Mouse (Mus musculus): ENCODE results near the gene Tfe3. TPM values are rescaled to one million over a fixed set of nuclear protein-coding genes. Genes with fewer than 3 reads are reported as not detected.
A peak's percentile ranks its signal among the peaks of the same experiment; 100 is the strongest.

Tfe3 gene
- polyA plus RNA-seq, 1 experiment from 2014 or later, result 19.0 TPM

MicroRNAs within 50 kb of the gene (microRNA counts, 519-probe panel; counts per million panel counts)
- 2,444 counts per million, percentile 73 among the panel's probes with 10 or more counts for microRNA mmu-miR-1198

Small RNA genes lying within 50 kb of the gene (microRNA-seq; reads per million reads assigned to microRNA genes)
- 51.6 reads per million, percentile 46 among the genes with 10 or more reads in this experiment for gene Mir1198

Other genes starting within 250 kb of the Tfe3 start
- 0.15 TPM in 1 of 2 replicates, not detected in the other for gene Foxp3, start 188.9 kb upstream of the Tfe3 start, polyA plus RNA-seq (2015; fragmentation: Nextera tagmentation; extraction: Ambion mirVana)
- gene Ppp1r3f, start 188.3 kb upstream of the Tfe3 start, polyA plus RNA-seq (2015; fragmentation: Nextera tagmentation; extraction: Ambion mirVana), result 7.6 and 7.8 TPM in 2 replicates
- 29.8 and 30.9 TPM in 2 replicates for gene Ccdc22, start 157.0 kb upstream of the Tfe3 start, polyA plus RNA-seq (2015; fragmentation: Nextera tagmentation; extraction: Ambion mirVana)
- 0.22 and 0.49 TPM in 2 replicates for gene Cacna1f, start 155.5 kb upstream of the Tfe3 start, polyA plus RNA-seq (2015; fragmentation: Nextera tagmentation; extraction: Ambion mirVana)
- gene Syp, start 124.1 kb upstream of the Tfe3 start, polyA plus RNA-seq (2015; fragmentation: Nextera tagmentation; extraction: Ambion mirVana), result 197 and 246 TPM in 2 replicates
- gene Prickle3, start 105.3 kb upstream of the Tfe3 start, polyA plus RNA-seq (2015; fragmentation: Nextera tagmentation; extraction: Ambion mirVana), result 1.5 and 1.9 TPM in 2 replicates
- gene Plp2, start 91.2 kb upstream of the Tfe3 start, polyA plus RNA-seq (2015; fragmentation: Nextera tagmentation; extraction: Ambion mirVana), result 13.9 and 18.3 TPM in 2 replicates
- 0.10 and 0.13 TPM in 2 replicates for gene Magix, start 81.3 kb upstream of the Tfe3 start, polyA plus RNA-seq (2015; fragmentation: Nextera tagmentation; extraction: Ambion mirVana)
- gene Gpkow, start 65.4 kb upstream of the Tfe3 start, polyA plus RNA-seq (2015; fragmentation: Nextera tagmentation; extraction: Ambion mirVana), result 49.0 and 49.9 TPM in 2 replicates
- gene Wdr45, start 48.2 kb upstream of the Tfe3 start, polyA plus RNA-seq (2015; fragmentation: Nextera tagmentation; extraction: Ambion mirVana), result 29.9 and 30.8 TPM in 2 replicates
- not detected in 2 replicates for gene Gm45208, start 40.3 kb upstream of the Tfe3 start, polyA plus RNA-seq (2015; fragmentation: Nextera tagmentation; extraction: Ambion mirVana)
- 132 and 139 TPM in 2 replicates for gene Praf2, start 34.1 kb upstream of the Tfe3 start, polyA plus RNA-seq (2015; fragmentation: Nextera tagmentation; extraction: Ambion mirVana)
- gene Ccdc120, start 11.7 kb upstream of the Tfe3 start, polyA plus RNA-seq (2015; fragmentation: Nextera tagmentation; extraction: Ambion mirVana), result 71.6 and 76.4 TPM in 2 replicates
- gene Gripap1, start 27.2 kb downstream of the Tfe3 start, polyA plus RNA-seq (2015; fragmentation: Nextera tagmentation; extraction: Ambion mirVana), result 73.1 and 73.9 TPM in 2 replicates
- 3.3 and 3.8 TPM in 2 replicates for gene Kcnd1, start 59.7 kb downstream of the Tfe3 start, polyA plus RNA-seq (2015; fragmentation: Nextera tagmentation; extraction: Ambion mirVana)
- gene Otud5, start 78.8 kb downstream of the Tfe3 start, polyA plus RNA-seq (2015; fragmentation: Nextera tagmentation; extraction: Ambion mirVana), result 41.8 and 42.0 TPM in 2 replicates
- gene Pim2, start 115.7 kb downstream of the Tfe3 start, polyA plus RNA-seq (2015; fragmentation: Nextera tagmentation; extraction: Ambion mirVana), result 23.6 and 27.2 TPM in 2 replicates
- gene Slc35a2, start 121.5 kb downstream of the Tfe3 start, polyA plus RNA-seq (2015; fragmentation: Nextera tagmentation; extraction: Ambion mirVana), result 44.9 and 45.2 TPM in 2 replicates
- gene Pqbp1, start 136.7 kb downstream of the Tfe3 start, polyA plus RNA-seq (2015; fragmentation: Nextera tagmentation; extraction: Ambion mirVana), result 228 and 250 TPM in 2 replicates
- gene Timm17b, start 136.8 kb downstream of the Tfe3 start, polyA plus RNA-seq (2015; fragmentation: Nextera tagmentation; extraction: Ambion mirVana), result 166 and 167 TPM in 2 replicates
- gene Gm10491, start 145.3 kb downstream of the Tfe3 start, polyA plus RNA-seq (2015; fragmentation: Nextera tagmentation; extraction: Ambion mirVana), result not detected in 2 replicates
- not detected in 2 replicates for gene Gm10490, start 147.0 kb downstream of the Tfe3 start, polyA plus RNA-seq (2015; fragmentation: Nextera tagmentation; extraction: Ambion mirVana)
- 288 and 302 TPM in 2 replicates for gene Pcsk1n, start 157.3 kb downstream of the Tfe3 start, polyA plus RNA-seq (2015; fragmentation: Nextera tagmentation; extraction: Ambion mirVana)
- not detected in 2 replicates for gene Eras, start 166.0 kb downstream of the Tfe3 start, polyA plus RNA-seq (2015; fragmentation: Nextera tagmentation; extraction: Ambion mirVana)
- gene Hdac6, start 185.3 kb downstream of the Tfe3 start, polyA plus RNA-seq (2015; fragmentation: Nextera tagmentation; extraction: Ambion mirVana), result 75.6 and 77.9 TPM in 2 replicates
- 0.18 and 0.19 TPM in 2 replicates for gene Gata1, start 215.5 kb downstream of the Tfe3 start, polyA plus RNA-seq (2015; fragmentation: Nextera tagmentation; extraction: Ambion mirVana)

All from midbrain, embryonic 16.5 days (tissue).